Comparison of ENCODE assay signal across 10 mouse cellular contexts in genomic region chr12:105008150-105008549, GRCm38 (mm10). TPM values are rescaled to one million over a fixed set of nuclear protein-coding genes. Genes with fewer than 3 reads are reported as not detected.
DNase-seq lines count a peak whose midpoint lies in the region; ATAC-seq and TF ChIP-seq lines count a peak whose summit lies in the region.
"Had no signal": no experiment of that assay in that cellular context is flagged by ENCODE, and none has a peak within 500 bp of the region (broad histone marks: within the 10 kb centered on the region; RNA-seq: fewer than 3 reads in every experiment).

No protein-coding gene starts in this region.

- no peak for DNase-seq in heart, adult 8-10 months (ENCODE audit: low spot score)
- no peak for DNase-seq in embryonic facial prominence, embryonic 14.5 days (ENCODE audit: low spot score)
- no peak for DNase-seq in frontal cortex, postnatal 10 days (ENCODE audit: low spot score in 2 of 2)
- no peak for DNase-seq in urinary bladder, postnatal 25 days (ENCODE audit: low spot score)
- DNase-seq: gastrocnemius, postnatal 36 days had no signal

- H3K27me3 ChIP-seq in heart, embryonic 13.5 days (replicated peaks) = peaks cover 73% of the 10 kb centered on the region
- no peaks in the 10 kb centered on the region for H3K27me3 ChIP-seq in megakaryocyte, embryonic 14.5 days (replicated peaks)
- no peaks in the 10 kb centered on the region; the same call in 1 of the 2 replicates for H3K27me3 ChIP-seq in embryonic facial prominence, embryonic 14.5 days (replicated peaks; ENCODE audit: control insufficient read depth, insufficient read depth, low read length)
- no peaks in the 10 kb centered on the region for H3K27me3 ChIP-seq in myocyte (ENCODE audit: control insufficient read depth, insufficient read depth, insufficient read length)

- peak overlapping the region; percentile 94 for H3K4me2 ChIP-seq in heart, embryonic 13.5 days
- peak overlapping the region; percentile 98 for H3K4me2 ChIP-seq in embryonic facial prominence, embryonic 14.5 days (ENCODE audit: low read depth, low read length)
- peak overlapping the region; percentile 97 for H3K4me2 ChIP-seq in myocyte (ENCODE audit: low read depth)

- ATAC-seq in heart, embryonic 13.5 days (ENCODE audit: extremely low read depth, insufficient number of reproducible peaks, low FRiP score, low TSS enrichment) = no peak
- no peak for ATAC-seq in megakaryocyte, adult 5-6 weeks (ENCODE audit: poor library complexity, severe bottlenecking)
- no peak for ATAC-seq in embryonic facial prominence, embryonic 14.5 days (ENCODE audit: low read depth)

- H3K79me2 ChIP-seq in myocyte (ENCODE audit: control insufficient read depth, insufficient read depth) = peaks cover 52% of the 10 kb centered on the region

- H3ac ChIP-seq in myocyte (ENCODE audit: control insufficient read depth, insufficient read length) = peak overlapping the region; percentile 71

- H3K9me3 ChIP-seq in heart, embryonic 13.5 days = no peaks in the 10 kb centered on the region
- H3K9me3 ChIP-seq in megakaryocyte, embryonic 14.5 days = no peaks in the 10 kb centered on the region
- H3K9me3 ChIP-seq in embryonic facial prominence, embryonic 14.5 days (ENCODE audit: control insufficient read depth, low read length) = no peaks in the 10 kb centered on the region
- H3K9me3 ChIP-seq: midbrain, embryonic 12.5 days had no signal

- H3K9ac ChIP-seq in heart, embryonic 13.5 days = peak overlapping the region; percentile 81
- 0 out of 2 replicates have a peak overlapping the region, but pooled peaks have one; percentile 28 for H3K9ac ChIP-seq in embryonic facial prominence, embryonic 14.5 days (ENCODE audit: low read depth, low read length)
- H3K9ac ChIP-seq: midbrain, embryonic 12.5 days had no signal

- 45% methylated on average over 2 of the region's 2 CpGs for WGBS in heart, embryonic 13.5 days
- 61% methylated on average over 2 of the region's 2 CpGs for WGBS in embryonic facial prominence, embryonic 14.5 days

- H3K4me1 ChIP-seq in heart, embryonic 13.5 days = peaks cover 22% of the 10 kb centered on the region
- peaks cover 92% of the 10 kb centered on the region for H3K4me1 ChIP-seq in megakaryocyte, embryonic 14.5 days
- H3K4me1 ChIP-seq in embryonic facial prominence, embryonic 14.5 days (ENCODE audit: control insufficient read depth, insufficient read depth, low read length) = peaks cover 26% of the 10 kb centered on the region

- no peak overlapping the region for H3K27ac ChIP-seq in heart, embryonic 13.5 days (replicated peaks)
- no peak overlapping the region for H3K27ac ChIP-seq in embryonic facial prominence, embryonic 14.5 days (replicated peaks; ENCODE audit: low read depth, low read length)
- H3K27ac ChIP-seq: midbrain, embryonic 12.5 days had no signal

- no peak for TF ChIP-seq POLR2A in myocyte (IDR thresholded peaks at IDR 0.05; ENCODE audit: insufficient read length, low read depth)

- H3K4me3 ChIP-seq in heart, embryonic 13.5 days = peak overlapping the region; percentile 74
- peak overlapping the region; percentile 98 for H3K4me3 ChIP-seq in megakaryocyte, embryonic 14.5 days (replicated peaks)
- H3K4me3 ChIP-seq in embryonic facial prominence, embryonic 14.5 days (ENCODE audit: low read depth, low read length) = no peak overlapping the region
- peak overlapping the region; percentile 67 for H3K4me3 ChIP-seq in myocyte

- H3K36me3 ChIP-seq in heart, embryonic 13.5 days = no peaks in the 10 kb centered on the region
- H3K36me3 ChIP-seq in megakaryocyte, embryonic 14.5 days (replicated peaks; ENCODE audit: low read length) = peaks cover 27% of the 10 kb centered on the region
- H3K36me3 ChIP-seq in embryonic facial prominence, embryonic 14.5 days (ENCODE audit: control insufficient read depth, insufficient read depth, low read length) = no peaks in the 10 kb centered on the region
- no peaks in the 10 kb centered on the region for H3K36me3 ChIP-seq in myocyte (ENCODE audit: control insufficient read depth, insufficient read depth)
- H3K36me3 ChIP-seq: midbrain, embryonic 12.5 days had no signal

TF ChIP-seq in myocyte, 11 proteins besides CTCF, POLR2A, EP300 and RAD21:
- no peak for TF ChIP-seq MYOD1 (IDR thresholded peaks at IDR 0.05; ENCODE audit: control insufficient read depth in 1 of 3, insufficient read length in 2 of 3, low read depth in 2 of 3)
- no peak for TF ChIP-seq MAX (IDR thresholded peaks at IDR 0.05; ENCODE audit: low read depth)

RNA-seq across cellular contexts. Expression of gene Syne3, which starts 1.5 kb away (rescaled TPM):
- polyA plus RNA-seq in heart, embryonic 13.5 days (2015; fragmentation: Nextera tagmentation; extraction: Ambion mirVana) = 0.36 and 0.78 TPM in 2 replicates
- total RNA-seq in heart, adult 8-10 months (2022) = 10 to 100 TPM in 1 of 4 experiments, 1 to 10 TPM in 3; 7.2 to 10.5 (median 7.7) TPM
- 4.2 and 6.8 TPM in 2 replicates for polyA plus RNA-seq in megakaryocyte, embryonic 14.5 days (2012; ENCODE audit: insufficient read depth, low replicate concordance)
- total RNA-seq in megakaryocyte, adult 5-6 weeks (2015) = 14.1 and 17.8 TPM in 2 replicates
- total RNA-seq in megakaryocyte, adult 5-6 weeks (2017) = 26.9 and 28.4 TPM in 2 replicates
- polyA plus RNA-seq in embryonic facial prominence, embryonic 14.5 days (2014; fragmentation: Nextera tagmentation; extraction: Ambion mirVana) = 1.8 and 3.0 TPM in 2 replicates
- 11.6 TPM for polyA plus RNA-seq in myocyte (2012; fragmentation: generic; extraction: Trizol)

RNA-seq across cellular contexts. Expression of gene Glrx5, which starts 24.3 kb away (rescaled TPM):
- polyA plus RNA-seq in heart, embryonic 13.5 days (2015; fragmentation: Nextera tagmentation; extraction: Ambion mirVana) = 168 and 174 TPM in 2 replicates
- total RNA-seq in heart, adult 8-10 months (2022) = 100 to 1,000 TPM in 1 of 4 experiments, 10 to 100 TPM in 3; 74.2 to 104 (median 85.4) TPM
- polyA plus RNA-seq in megakaryocyte, embryonic 14.5 days (2012; ENCODE audit: insufficient read depth, low replicate concordance) = 46.1 and 131 TPM in 2 replicates
- total RNA-seq in megakaryocyte, adult 5-6 weeks (2015) = 24.8 and 35.1 TPM in 2 replicates
- 10.0 and 10.7 TPM in 2 replicates for total RNA-seq in megakaryocyte, adult 5-6 weeks (2017)
- polyA plus RNA-seq in embryonic facial prominence, embryonic 14.5 days (2014; fragmentation: Nextera tagmentation; extraction: Ambion mirVana) = 183 and 186 TPM in 2 replicates
- polyA plus RNA-seq in myocyte (2012; fragmentation: generic; extraction: Trizol) = 52.4 TPM
